14 mouse cellular contexts compared by ENCODE assay signal in the genomic region with DNA sequence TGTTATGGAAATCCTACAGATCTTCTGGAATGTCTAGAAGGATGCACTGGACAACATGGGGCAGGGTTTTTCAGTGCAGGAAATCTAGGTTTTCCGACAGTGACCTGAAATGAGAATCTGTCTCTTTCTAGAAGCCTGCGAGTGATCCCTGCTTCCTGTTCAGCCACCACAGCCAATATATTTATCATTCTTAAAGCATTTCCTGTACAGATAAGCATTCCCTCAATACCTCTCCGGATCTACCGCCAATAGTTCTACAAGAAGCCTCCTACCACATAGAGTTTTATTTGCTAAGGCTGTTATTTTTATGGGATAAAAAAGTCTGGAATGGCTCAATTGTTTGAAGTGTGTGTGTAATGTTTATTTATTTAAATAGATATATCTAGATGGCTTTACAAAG.
"Had no signal": no experiment of that assay in that cellular context is flagged by ENCODE, and none has a peak within 500 bp of the region (broad histone marks: within the 10 kb centered on the region; RNA-seq: fewer than 3 reads in every experiment).

No protein-coding gene starts in this region.

- H3K4me2 ChIP-seq: liver, embryonic 11.5 days; liver, embryonic 15.5 days; midbrain, embryonic 11.5 days; midbrain, embryonic 15.5 days; neural tube, embryonic 12.5 days had no signal

- H3K27ac ChIP-seq: left cerebral cortex, adult 2 months; limb, embryonic 10.5 days; liver, embryonic 15.5 days; macrophage; midbrain, embryonic 15.5 days; neural tube, embryonic 12.5 days; stomach, postnatal 0 days had no signal

- ATAC-seq: midbrain, embryonic 15.5 days had no signal

- H3K4me3 ChIP-seq: left cerebral cortex, adult 2 months; limb, embryonic 10.5 days; liver, embryonic 15.5 days; megakaryocyte, embryonic 14.5 days; midbrain, embryonic 15.5 days; neural tube, embryonic 12.5 days had no signal

- H3K4me1 ChIP-seq: limb, embryonic 10.5 days; liver, embryonic 15.5 days; midbrain, embryonic 15.5 days; neural tube, embryonic 12.5 days had no signal

- H3K9me3 ChIP-seq: liver, embryonic 15.5 days; midbrain, embryonic 15.5 days; neural tube, embryonic 12.5 days had no signal

- H3K36me3 ChIP-seq: limb, embryonic 10.5 days; liver, embryonic 15.5 days; midbrain, embryonic 15.5 days; neural tube, embryonic 12.5 days had no signal

- H3K9ac ChIP-seq: liver, embryonic 15.5 days; midbrain, embryonic 15.5 days; neural tube, embryonic 12.5 days had no signal

- H3K27me3 ChIP-seq: liver, embryonic 15.5 days; megakaryocyte, embryonic 14.5 days; midbrain, embryonic 15.5 days; neural tube, embryonic 12.5 days had no signal

- DNase-seq: kidney, postnatal 25 days; lung, adult 2 months; lung, postnatal 10 days; thymus, postnatal 4 days had no signal
